Mouse (Mus musculus) neural tube, embryonic 13.5 days (tissue): ENCODE measurements at regions not wholly inside any gene's neighbourhood (a gene's known extent, or its start where the extent isn't known, plus 50 kb on each side); places are given as distances from the start of the nearest gene placed in this dataset.

Experiments
- ATAC-seq: fragments of 200-750 bp; cut with Nextera tagmentation; 2 replicates; pipeline ENCODE4 v1.8.0; 2017; ENCODE audit warnings: low read depth, mild to moderate bottlenecking, moderate TSS enrichment, moderate library complexity
- H3K27ac ChIP-seq: fragments of 300-500 bp; sonication (generic); replicated peaks from 2 replicates; pipeline ENCODE4 v1.5.1; 2015; ENCODE audit warnings: moderate library complexity, mild to moderate bottlenecking, inconsistent platforms
- H3K27me3 ChIP-seq: fragments of 300-500 bp; sonication (generic); 2 replicates; pipeline ENCODE4 v1.6.1; 2015; ENCODE audit warnings: mild to moderate bottlenecking, inconsistent platforms
- H3K36me3 ChIP-seq: fragments of 300-500 bp; sonication (generic); 2 replicates; pipeline ENCODE4 v1.6.1; 2015; ENCODE audit warnings: mild to moderate bottlenecking, inconsistent platforms
- H3K4me1 ChIP-seq: fragments of 300-500 bp; sonication (generic); replicated peaks from 2 replicates; pipeline ENCODE4 v1.6.1; 2015; ENCODE audit warnings: inconsistent platforms
- H3K4me2 ChIP-seq: fragments of 300-500 bp; sonication (generic); 2 replicates; pipeline ENCODE4 v1.6.1; 2015; ENCODE audit warnings: inconsistent platforms, mild to moderate bottlenecking, moderate library complexity
- H3K4me3 ChIP-seq: fragments of 300-500 bp; sonication (generic); 2 replicates; pipeline ENCODE4 v1.5.1; 2015; ENCODE audit warnings: mild to moderate bottlenecking, inconsistent platforms
- H3K9ac ChIP-seq: fragments of 300-500 bp; sonication (generic); 2 replicates; pipeline ENCODE4 v1.6.1; 2015; ENCODE audit warnings: moderate library complexity, mild to moderate bottlenecking, inconsistent platforms
- H3K9me3 ChIP-seq: fragments of 300-500 bp; sonication (generic); 2 replicates; pipeline ENCODE4 v1.6.1; 2016; ENCODE audit warnings: inconsistent platforms
- WGBS: fragments of 180-500 bp; shearing (Covaris S2); methylation state at CpG from one replicate; pipeline ENCODE4 v1.1.7; 2015; 5-methylcytosine and 5-hydroxymethylcytosine counted together

DNA sequence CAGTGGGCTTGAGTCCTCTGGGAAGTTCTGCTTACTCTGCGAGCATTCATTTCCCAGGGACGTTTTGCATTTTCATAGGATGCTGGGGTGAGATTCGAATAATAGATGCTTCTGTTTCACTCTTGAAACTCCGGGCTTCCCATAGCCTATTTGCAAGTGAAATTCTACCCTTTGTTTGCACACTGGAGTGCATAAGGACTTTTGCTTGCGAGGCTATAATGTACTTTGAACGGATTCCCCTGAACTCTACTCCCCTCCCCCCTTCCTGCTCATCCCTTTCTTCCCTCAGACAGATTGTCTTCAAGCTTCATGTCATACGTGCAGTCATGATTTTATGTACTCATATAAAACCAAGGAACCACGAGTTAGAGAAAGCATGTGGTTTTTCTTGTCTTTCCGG, 53.4 kb upstream of the Cnksr3 start:
- Histone ChIP-seq H3K4me3 (no peak overlapping the region), H3K9ac (no peak overlapping the region), H3K27me3 (no peaks in the 10 kb centered on the region), H3K9me3 (no peaks in the 10 kb centered on the region), H3K27ac (no peak overlapping the region), H3K4me1 (peaks cover 5% of the 10 kb centered on the region), H3K4me2 (no peak overlapping the region), H3K36me3 (no peaks in the 10 kb centered on the region)
- 36% methylated on average over 9 of the region's 9 CpGs for WGBS
- no peak for ATAC-seq

DNA sequence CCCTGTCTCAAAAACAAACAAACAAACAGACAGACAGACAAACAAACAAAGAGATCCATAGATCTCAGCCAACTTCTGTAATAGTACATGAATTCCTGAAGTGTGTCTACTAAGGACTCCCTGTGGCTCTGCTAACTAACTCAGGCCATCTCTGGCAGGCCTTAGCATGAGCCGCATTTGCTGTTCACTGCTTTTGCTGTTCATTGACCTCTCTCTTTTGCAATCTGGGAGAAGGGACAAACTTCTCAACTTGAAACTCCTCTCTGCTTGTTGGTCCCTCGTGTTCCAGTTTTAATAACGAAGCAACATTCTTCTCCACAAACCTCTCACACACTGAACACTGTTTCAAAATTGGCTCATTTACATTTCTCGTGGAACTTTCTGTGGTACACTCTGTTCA, 52.7 kb upstream of the Cnksr3 start:
- no peaks in the 10 kb centered on the region for H3K36me3 ChIP-seq
- no peak overlapping the region for H3K4me2 ChIP-seq
- no peak overlapping the region for H3K9ac ChIP-seq
- no peak overlapping the region for H3K4me3 ChIP-seq
- H3K27me3 ChIP-seq: no peaks in the 10 kb centered on the region
- WGBS: 88% methylated on average over 4 of the region's 4 CpGs
- no peak overlapping the region for H3K27ac ChIP-seq
- ATAC-seq: no peak
- no peaks in the 10 kb centered on the region for H3K9me3 ChIP-seq
- H3K4me1 ChIP-seq: peaks cover 5% of the 10 kb centered on the region
